Mouse (Mus musculus) midbrain, embryonic 14.5 days (tissue): ENCODE measurements around the gene Sec23a. TPM values are rescaled to one million over a fixed set of nuclear protein-coding genes. Genes with fewer than 3 reads are reported as not detected.

Source experiments
- ATAC-seq: fragments of 200-750 bp; cut with Nextera tagmentation; 2 replicates; pipeline ENCODE4 v1.8.0; 2017; ENCODE audit warnings: moderate number of reproducible peaks, moderate library complexity; ENCODE audit not compliant: low FRiP score, low TSS enrichment
- DNase-seq: peaks from one replicate; pipeline ENCODE4 v3.0.0-alpha.2; 2015
- H3K27ac ChIP-seq: fragments of 300-500 bp; sonication (generic); replicated peaks from 2 replicates; pipeline ENCODE4 v1.5.1; 2014; ENCODE audit warnings: mild to moderate bottlenecking, low read depth, low read length, moderate library complexity
- H3K27me3 ChIP-seq: fragments of 300-500 bp; sonication (generic); 2 replicates; pipeline ENCODE4 v1.6.1; 2014; ENCODE audit warnings: low read length, control low read depth, mixed read lengths; ENCODE audit not compliant: control insufficient read depth, insufficient read depth
- H3K36me3 ChIP-seq: fragments of 300-500 bp; sonication (generic); 2 replicates; pipeline ENCODE4 v1.6.1; 2014; ENCODE audit warnings: low read length, control low read depth; ENCODE audit not compliant: control insufficient read depth, insufficient read depth
- H3K4me1 ChIP-seq: fragments of 300-500 bp; sonication (generic); 2 replicates; pipeline ENCODE4 v1.6.1; 2014; ENCODE audit warnings: mild to moderate bottlenecking, antibody characterized with exemption, low read length, control low read depth; ENCODE audit not compliant: control insufficient read depth, insufficient read depth
- H3K4me2 ChIP-seq: fragments of 300-500 bp; sonication (generic); 2 replicates; pipeline ENCODE4 v1.6.1; 2014; ENCODE audit warnings: mild to moderate bottlenecking, low read length, moderate library complexity
- H3K4me3 ChIP-seq: fragments of 300-500 bp; sonication (generic); replicated peaks from 2 replicates; pipeline ENCODE4 v1.5.1; 2014; ENCODE audit warnings: low read depth, low read length
- H3K9ac ChIP-seq: fragments of 300-500 bp; sonication (generic); replicated peaks from 2 replicates; pipeline ENCODE4 v1.6.1; 2014; ENCODE audit warnings: mild to moderate bottlenecking, low read length, moderate library complexity
- H3K9me3 ChIP-seq: fragments of 300-500 bp; sonication (generic); 2 replicates; pipeline ENCODE4 v1.6.1; 2016; ENCODE audit warnings: low read length, control low read depth, mixed read lengths; ENCODE audit not compliant: control insufficient read depth
- WGBS: fragments of 180-500 bp; shearing (Covaris S2); extraction: QIAGEN DNeasy Blood & Tissue Kit; methylation state at CpG from one replicate; pipeline ENCODE4 v1.1.7; 2014; 5-methylcytosine and 5-hydroxymethylcytosine counted together
- polyA plus RNA-seq: library from polyadenylated mRNA; unstranded; fragments of >200 nt; fragmentation: Nextera tagmentation; extraction: Ambion mirVana; gene quantifications from 2 replicates; pipeline ENCODE4 v1.2.1, GENCODE M21; 2014

Sec23a gene
- polyA plus RNA-seq, 1 experiment from 2014 or later: 133 TPM

DNA sequence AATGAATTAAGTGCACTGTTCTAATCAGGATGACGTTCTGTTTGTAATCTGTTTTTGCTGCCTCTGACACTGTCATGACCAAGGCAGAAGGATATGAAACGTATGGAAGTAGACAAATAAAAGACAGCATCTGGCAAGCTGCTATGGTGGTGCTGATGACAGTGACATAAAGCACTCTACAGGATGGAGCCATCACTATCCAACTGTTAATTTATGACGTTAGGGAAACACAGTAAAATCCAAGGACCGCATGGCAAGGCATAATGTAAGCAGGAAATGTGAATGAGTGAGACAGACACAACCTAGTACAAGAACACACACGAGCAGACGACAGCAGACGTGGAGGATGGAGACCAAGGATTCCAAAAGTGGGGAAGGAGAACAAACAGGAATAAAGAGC, 55.2 kb downstream of the Sec23a start:
- WGBS: 87% methylated on average over 7 of the region's 7 CpGs
- H3K27me3 ChIP-seq: no peaks in the 10 kb centered on the region
- no peak overlapping the region for H3K9ac ChIP-seq
- ATAC-seq: no peak
- no peak overlapping the region for H3K4me2 ChIP-seq
- no peaks in the 10 kb centered on the region for H3K9me3 ChIP-seq
- H3K27ac ChIP-seq: no peak overlapping the region
- peaks cover 17% of the 10 kb centered on the region for H3K36me3 ChIP-seq
- DNase-seq: no peak
- H3K4me3 ChIP-seq: no peak overlapping the region
- H3K4me1 ChIP-seq: no peaks in the 10 kb centered on the region

DNA sequence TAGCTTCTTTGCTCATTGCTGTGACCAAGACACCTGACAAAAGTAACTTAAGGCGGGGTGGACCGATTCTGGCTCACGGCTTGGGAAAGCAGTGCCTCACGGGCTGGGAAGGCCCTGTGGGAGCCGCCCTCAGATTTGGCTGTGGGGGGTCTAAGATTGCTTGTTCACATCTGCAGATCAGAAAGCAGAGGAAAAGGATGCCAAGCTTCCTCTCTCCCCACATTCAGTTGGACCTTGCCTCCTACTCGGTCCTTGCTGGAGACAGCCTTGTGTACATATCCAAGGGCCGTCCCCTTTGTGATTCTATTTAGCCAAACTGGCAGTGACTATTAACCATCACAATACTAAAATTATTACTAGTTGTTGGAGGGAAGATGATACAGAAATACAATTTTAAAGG, 55.7 kb downstream of the Sec23a start:
- DNase-seq (no peak), ATAC-seq (no peak)
- no peak overlapping the region for H3K9ac ChIP-seq
- no peaks in the 10 kb centered on the region for H3K4me1 ChIP-seq
- H3K4me3 ChIP-seq: no peak overlapping the region
- peaks cover 17% of the 10 kb centered on the region for H3K36me3 ChIP-seq
- no peaks in the 10 kb centered on the region for H3K9me3 ChIP-seq
- H3K27ac ChIP-seq: no peak overlapping the region
- H3K4me2 ChIP-seq: no peak overlapping the region
- no peaks in the 10 kb centered on the region for H3K27me3 ChIP-seq
- WGBS: 69% methylated on average over 7 of the region's 7 CpGs

GRCm38 (mm10) chr12:58947879-58948278, 63.9 kb downstream of the Sec23a start:
- H3K9me3 ChIP-seq: no peaks in the 10 kb centered on the region
- H3K9ac ChIP-seq: no peak overlapping the region
- WGBS: 91% methylated on average over 6 of the region's 6 CpGs
- ATAC-seq (no peak), DNase-seq (no peak)
- H3K27ac ChIP-seq: no peak overlapping the region
- no peak overlapping the region for H3K4me3 ChIP-seq
- H3K4me2 ChIP-seq: no peak overlapping the region
- no peaks in the 10 kb centered on the region for H3K4me1 ChIP-seq
- H3K27me3 ChIP-seq: no peaks in the 10 kb centered on the region
- no peaks in the 10 kb centered on the region for H3K36me3 ChIP-seq

- Histone ChIP-seq H3K4me3 (no peak overlapping the region), H3K4me1 (no peaks in the 10 kb centered on the region), H3K4me2 (no peak overlapping the region), H3K27me3 (no peaks in the 10 kb centered on the region), H3K27ac (no peak overlapping the region), H3K9me3 (no peaks in the 10 kb centered on the region), H3K36me3 (no peaks in the 10 kb centered on the region), H3K9ac (no peak overlapping the region)
- no peak for ATAC-seq
- WGBS: 20% methylated on average over 4 of the region's 4 CpGs
- peak; percentile 78 for DNase-seq
Measured at GRCm38 (mm10) chr12:58947231-58947630, 64.6 kb downstream of the Sec23a start.

DNA sequence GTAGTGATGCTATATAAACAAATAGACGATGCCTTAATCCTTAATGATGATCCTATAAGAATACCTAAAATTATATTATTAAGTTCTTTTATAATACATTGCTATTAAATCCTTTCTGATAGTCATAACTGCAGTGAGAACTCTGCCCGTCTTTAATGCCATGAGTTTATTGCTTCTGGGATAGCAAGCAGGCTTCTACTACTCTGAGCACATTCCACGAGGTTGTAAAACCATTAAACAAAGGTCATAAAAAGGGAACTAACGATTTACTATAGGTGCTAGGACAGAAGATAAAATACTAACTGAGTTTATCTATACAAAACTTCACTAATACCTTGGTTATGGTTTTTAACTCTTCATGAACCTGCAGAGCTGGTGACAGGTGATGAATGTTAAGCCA, 69.3 kb downstream of the Sec23a start:
- no peak for DNase-seq
- no peaks in the 10 kb centered on the region for H3K27me3 ChIP-seq
- no peak overlapping the region for H3K9ac ChIP-seq
- H3K9me3 ChIP-seq: no peaks in the 10 kb centered on the region
- WGBS: 95% methylated on average over 4 of the region's 4 CpGs
- H3K4me1 ChIP-seq: no peaks in the 10 kb centered on the region
- no peak overlapping the region for H3K27ac ChIP-seq
- H3K4me3 ChIP-seq: no peak overlapping the region
- no peak for ATAC-seq
- no peaks in the 10 kb centered on the region for H3K36me3 ChIP-seq
- H3K4me2 ChIP-seq: no peak overlapping the region

- no peaks in the 10 kb centered on the region for H3K4me1 ChIP-seq
Measured at GRCm38 (mm10) chr12:58934580-58934979, 77.2 kb downstream of the Sec23a start.

DNA sequence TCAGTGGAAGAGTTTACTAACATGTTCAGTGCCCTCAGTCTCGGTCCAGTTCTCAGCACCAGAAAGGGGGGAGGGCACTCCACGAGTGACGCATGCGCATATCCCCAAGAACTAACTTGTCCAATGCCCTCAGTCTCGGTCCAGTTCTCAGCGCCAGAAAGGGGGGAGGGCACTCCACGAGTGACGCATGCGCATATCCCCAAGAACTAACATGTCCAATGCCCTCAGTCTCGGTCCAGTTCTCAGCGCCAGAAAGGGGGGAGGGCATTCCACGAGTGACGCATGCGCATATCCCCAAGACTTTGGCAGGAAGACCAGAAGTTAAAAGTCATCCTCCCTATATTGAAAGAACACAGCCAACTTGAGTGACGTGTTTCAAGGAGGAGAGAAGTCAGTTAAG, 86.8 kb downstream of the Sec23a start:
- ATAC-seq (no peak), DNase-seq (no peak)
- H3K9ac ChIP-seq: no peak overlapping the region
- no peaks in the 10 kb centered on the region for H3K36me3 ChIP-seq
- no peaks in the 10 kb centered on the region for H3K27me3 ChIP-seq
- no peak overlapping the region for H3K27ac ChIP-seq
- 92% methylated on average over 15 of the region's 15 CpGs for WGBS
- no peaks in the 10 kb centered on the region for H3K4me1 ChIP-seq
- H3K9me3 ChIP-seq: no peaks in the 10 kb centered on the region
- H3K4me2 ChIP-seq: no peak overlapping the region
- no peak overlapping the region for H3K4me3 ChIP-seq

More at GRCm38 (mm10) chr12:58934580-58934979, 77.2 kb downstream of the Sec23a start:
- H3K4me3 ChIP-seq: no peak overlapping the region
- H3K9ac ChIP-seq: no peak overlapping the region
- ATAC-seq (no peak), DNase-seq (no peak)
- no peaks in the 10 kb centered on the region for H3K36me3 ChIP-seq
- H3K4me2 ChIP-seq: no peak overlapping the region
- H3K27ac ChIP-seq: no peak overlapping the region
- no peaks in the 10 kb centered on the region for H3K9me3 ChIP-seq
- 75% methylated on average over 4 of the region's 4 CpGs for WGBS
- H3K27me3 ChIP-seq: no peaks in the 10 kb centered on the region

DNA sequence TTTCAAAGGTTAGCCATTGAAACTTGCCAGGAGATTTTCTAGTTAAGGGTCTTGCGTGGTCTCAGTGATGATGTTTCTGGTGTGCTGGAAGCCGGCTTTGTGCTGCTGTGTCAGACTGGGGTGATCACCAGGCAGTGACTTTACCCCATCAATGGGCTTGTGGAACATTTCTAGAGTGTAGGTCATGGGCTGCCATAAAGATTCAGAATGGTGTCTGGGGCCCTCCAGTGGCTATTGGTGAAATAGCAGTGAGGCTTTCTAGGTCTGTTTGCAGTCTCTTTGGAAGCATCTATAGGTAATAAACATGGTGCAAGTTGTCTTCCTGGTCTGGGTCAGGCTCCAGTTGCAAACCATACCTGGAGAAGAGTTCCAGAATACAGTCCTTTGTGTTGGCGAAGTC, 87.8 kb downstream of the Sec23a start:
- no peaks in the 10 kb centered on the region for H3K4me1 ChIP-seq
- DNase-seq: peak; percentile 69
- no peak for ATAC-seq
- no peak overlapping the region for H3K4me3 ChIP-seq
- H3K36me3 ChIP-seq: no peaks in the 10 kb centered on the region
- H3K9ac ChIP-seq: no peak overlapping the region
- WGBS: 66% methylated on average over 3 of the region's 3 CpGs
- H3K27me3 ChIP-seq: no peaks in the 10 kb centered on the region
- no peak overlapping the region for H3K27ac ChIP-seq
- H3K9me3 ChIP-seq: no peaks in the 10 kb centered on the region
- no peak overlapping the region for H3K4me2 ChIP-seq

GRCm38 (mm10) chr12:58920775-58921174, 91.0 kb downstream of the Sec23a start:
- no peaks in the 10 kb centered on the region for H3K9me3 ChIP-seq
- H3K27ac ChIP-seq: no peak overlapping the region
- no peak overlapping the region for H3K9ac ChIP-seq
- H3K4me2 ChIP-seq: no peak overlapping the region
- H3K36me3 ChIP-seq: no peaks in the 10 kb centered on the region
- no peaks in the 10 kb centered on the region for H3K27me3 ChIP-seq
- no peaks in the 10 kb centered on the region for H3K4me1 ChIP-seq
- 78% methylated on average over 6 of the region's 6 CpGs for WGBS
- H3K4me3 ChIP-seq: no peak overlapping the region
- no peak for DNase-seq
- no peak for ATAC-seq
